Mouse (Mus musculus) embryo, embryonic 9.5 days (tissue): ENCODE results near the gene Tmem104.

Experiments
- DNase-seq: peaks from one replicate; pipeline ENCODE4 v3.0.0-alpha.2; 2017; ENCODE audit errors: extremely low spot score

The Tmem104 gene

GRCm38 (mm10) chr11:115264862-115265668, 77.8 kb downstream of the Tmem104 start:
- peak; percentile 55 for DNase-seq

- DNase-seq = no peak
Measured at GRCm38 (mm10) chr11:115265771-115266399, 78.6 kb downstream of the Tmem104 start.

DNA sequence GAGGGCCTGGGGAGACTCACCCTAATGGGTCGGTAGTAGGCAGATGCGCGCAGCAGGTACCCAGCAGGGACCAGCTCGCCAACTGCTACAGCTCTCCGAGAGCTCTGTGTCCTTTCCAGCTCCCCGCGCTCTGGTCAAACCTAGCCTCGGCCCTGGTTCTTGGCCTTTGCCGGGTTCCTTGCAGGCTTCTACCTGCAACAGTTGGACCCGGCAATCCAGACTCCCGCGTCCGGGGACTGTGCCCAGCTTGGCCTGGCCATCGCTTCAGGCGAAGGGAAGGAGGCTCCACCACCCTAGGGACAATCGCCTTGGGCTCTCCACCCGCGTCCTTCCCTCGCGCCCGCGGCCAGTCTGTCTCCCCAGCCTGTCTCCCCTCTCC, 79.1 kb downstream of the Tmem104 start:
- no peak for DNase-seq

- no peak for DNase-seq
Measured at GRCm38 (mm10) chr11:115267061-115267883, 80.0 kb downstream of the Tmem104 start, which contains the start of gene Grin2c. Gene Grin2c, minus strand, starts transcription at chr11:115267243.

- no peak for DNase-seq
Measured at GRCm38 (mm10) chr11:115267958-115268357, 80.7 kb downstream of the Tmem104 start.

- no peak for DNase-seq
Measured at GRCm38 (mm10) chr11:115269330-115270066, 82.2 kb downstream of the Tmem104 start.

DNA sequence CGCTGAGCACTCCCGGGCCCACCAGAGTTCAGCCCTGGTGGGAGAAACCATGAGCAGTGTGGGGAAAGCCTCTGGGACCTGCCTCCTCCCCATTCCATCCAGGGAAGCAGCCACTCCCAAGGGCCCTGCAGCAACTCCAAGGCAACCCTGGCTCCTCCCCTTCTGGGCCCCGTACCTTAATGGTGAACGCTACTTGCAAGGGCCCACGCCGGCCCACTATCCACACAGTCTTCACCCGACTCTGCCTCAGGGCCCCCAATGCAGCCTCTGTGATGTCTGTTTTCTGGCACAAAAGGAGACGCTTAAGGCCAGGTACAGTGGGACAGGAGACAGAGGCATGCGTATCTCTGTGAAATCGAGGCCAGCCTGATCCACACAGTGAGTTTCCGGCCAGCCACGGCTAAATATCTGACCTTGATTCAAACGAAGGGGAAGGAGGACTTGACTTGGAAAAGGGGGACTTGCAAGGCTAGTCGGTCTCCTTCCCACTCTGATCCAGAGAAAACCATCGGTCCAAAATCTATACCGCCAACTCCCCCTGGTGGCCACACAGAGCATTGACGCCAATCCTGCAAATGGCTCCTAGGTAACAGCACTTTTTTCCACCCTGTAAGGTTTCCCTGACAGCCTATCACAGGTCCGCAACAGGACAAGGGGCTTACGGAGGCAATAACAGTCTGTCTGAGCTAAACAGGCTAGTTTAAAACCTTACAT, 83.0 kb downstream of the Tmem104 start:
- peak; percentile 82 for DNase-seq

DNA sequence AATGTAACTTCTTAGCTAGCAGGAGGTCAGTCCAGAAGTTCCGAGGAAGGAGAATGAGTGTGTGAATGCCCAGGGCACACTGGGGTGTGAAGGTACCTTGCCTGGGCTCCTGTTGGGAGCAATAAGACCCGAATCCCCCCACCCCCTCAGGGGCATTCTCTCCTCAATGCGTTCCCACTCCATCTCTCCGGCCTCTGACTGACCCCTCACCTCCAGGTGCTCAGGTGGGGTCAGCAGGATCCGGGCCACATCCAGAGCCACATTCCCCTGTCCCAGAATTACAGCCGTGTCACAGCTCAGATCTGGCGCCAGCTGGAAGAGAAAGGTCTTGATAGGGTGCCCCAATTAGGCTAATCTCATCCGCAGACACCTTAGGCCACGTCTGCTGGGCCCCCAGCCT, 83.8 kb downstream of the Tmem104 start:
- no peak for DNase-seq

- DNase-seq = no peak
Measured at GRCm38 (mm10) chr11:115271481-115271880, 84.2 kb downstream of the Tmem104 start.

- DNase-seq = no peak
Measured at GRCm38 (mm10) chr11:115272894-115273498, 85.7 kb downstream of the Tmem104 start.

- no peak for DNase-seq
Measured at GRCm38 (mm10) chr11:115273735-115274134, 86.4 kb downstream of the Tmem104 start.

GRCm38 (mm10) chr11:115274178-115274577, 86.9 kb downstream of the Tmem104 start:
- no peak for DNase-seq

GRCm38 (mm10) chr11:115274771-115275170, 87.5 kb downstream of the Tmem104 start:
- DNase-seq = no peak

DNA sequence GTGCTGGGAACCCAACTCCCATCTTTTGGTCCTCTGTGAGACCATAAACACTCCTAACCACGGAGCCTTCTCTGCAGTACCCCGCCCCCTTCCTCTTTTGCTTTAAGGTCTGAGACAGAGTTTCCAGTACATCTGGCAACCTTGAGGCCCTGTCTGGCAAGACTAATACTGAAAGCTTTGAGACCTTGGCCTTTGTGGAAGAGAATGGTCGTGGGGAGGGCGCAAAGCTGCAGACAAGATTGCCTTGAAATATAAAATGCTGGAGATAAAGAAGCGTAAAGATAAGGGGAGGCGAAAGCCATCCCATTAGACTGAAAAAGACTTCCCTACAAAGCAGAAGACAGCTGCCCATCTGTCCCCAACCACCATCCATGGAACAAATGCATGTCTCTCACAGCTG, 88.2 kb downstream of the Tmem104 start:
- DNase-seq = no peak

GRCm38 (mm10) chr11:115275954-115276353, 88.7 kb downstream of the Tmem104 start:
- DNase-seq = no peak

GRCm38 (mm10) chr11:115276780-115277603, 89.7 kb downstream of the Tmem104 start, which contains the start of gene Fdxr:
Gene Fdxr, minus strand, starts transcription at chr11:115277050.
- DNase-seq = peak; percentile 99

GRCm38 (mm10) chr11:115277604-115277975, 90.3 kb downstream of the Tmem104 start:
- no peak for DNase-seq

- no peak for DNase-seq
Measured at GRCm38 (mm10) chr11:115278176-115278575, 90.9 kb downstream of the Tmem104 start.

DNA sequence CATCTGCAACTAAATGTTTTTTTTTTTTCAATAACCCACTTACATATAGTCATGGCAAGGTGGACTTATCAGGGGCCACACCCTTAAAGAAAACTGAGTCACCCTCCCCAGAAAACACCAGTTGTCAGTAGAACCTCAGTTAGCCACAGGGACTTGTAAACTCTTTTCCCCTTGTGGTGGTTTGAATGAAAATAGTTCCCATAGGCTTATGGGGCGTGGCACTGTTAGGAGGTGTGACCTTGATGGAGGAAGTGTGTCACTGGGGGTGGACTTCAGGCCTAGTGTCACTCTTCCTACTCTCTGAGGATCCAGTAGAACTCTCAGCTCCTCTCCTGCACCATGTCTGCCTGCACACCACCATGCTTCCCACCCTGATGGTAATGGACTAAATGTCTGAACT, 92.4 kb downstream of the Tmem104 start:
- no peak for DNase-seq

DNA sequence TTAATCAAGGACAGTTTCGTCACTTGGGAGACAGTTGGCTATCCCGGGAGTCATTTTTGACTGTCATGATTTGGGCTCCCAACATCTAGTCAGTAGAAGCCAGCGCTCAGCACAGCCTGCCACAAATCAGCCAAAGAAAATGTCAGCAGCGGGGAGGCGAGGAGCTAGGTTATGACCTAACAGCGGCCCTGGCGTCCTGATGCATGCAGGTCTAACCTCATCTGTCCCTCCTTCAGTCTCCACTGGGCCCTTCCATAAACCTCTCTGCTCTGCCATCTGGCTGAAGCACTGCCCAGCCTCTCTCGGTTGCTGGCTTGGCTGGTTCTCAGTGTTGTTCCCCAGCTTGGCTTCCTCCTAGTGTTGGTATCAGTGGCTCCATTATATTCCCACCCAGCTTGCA, 95.0 kb downstream of the Tmem104 start:
- DNase-seq = no peak
